Mouse (Mus musculus): ENCODE results near the gene Galp. TPM values are rescaled to one million over a fixed set of nuclear protein-coding genes. Genes with fewer than 3 reads are reported as not detected.

The Galp gene
- polyA plus RNA-seq (2012; rRNA removed): not detected in 2 replicates
- polyA plus RNA-seq (2014; fragmentation: Nextera tagmentation; extraction: Ambion mirVana): not detected in 2 replicates

GRCm38 (mm10) chr7:6196790-6197189 lies at the start of gene Galp:
TSS of gene Galp (plus strand) at chr7:6197090.
- Histone ChIP-seq H3K4me2 (replicated peaks; ENCODE audit: low read depth, low read length, severe bottlenecking) (no peak within 1 kb of the TSS), H3K36me3 (ENCODE audit: control insufficient read depth, insufficient read depth, low read length) (no peaks in the 10 kb centered on the region), H3K9ac (ENCODE audit: low read depth, low read length, severe bottlenecking) (no peak within 1 kb of the TSS), H3K27ac (replicated peaks; ENCODE audit: low read depth, low read length) (no peak within 1 kb of the TSS), H3K4me1 (ENCODE audit: control insufficient read depth, insufficient read depth, low read length) (no peaks in the 10 kb centered on the region), H3K9me3 (ENCODE audit: control insufficient read depth, low read length) (no peaks in the 10 kb centered on the region), H3K27me3 (ENCODE audit: control insufficient read depth, insufficient read depth, low read length) (no peaks in the 10 kb centered on the region), H3K4me3 (replicated peaks; ENCODE audit: low read length) (no peak within 1 kb of the TSS)
- no peak for ATAC-seq (ENCODE audit: low FRiP score, low read depth)
- 54% methylated on average over 3 of the region's 3 CpGs for WGBS
- no peak for TF ChIP-seq POLR2A (IDR thresholded peaks at IDR 0.05; ENCODE audit: borderline replicate concordance, extremely low read depth, insufficient read depth, insufficient read length)
- no peak for DNase-seq (ENCODE audit: low spot score)

- Histone ChIP-seq H3K4me3 (replicated peaks; ENCODE audit: low read length) (no peak overlapping the region), H3K27ac (replicated peaks; ENCODE audit: low read depth, low read length) (no peak overlapping the region), H3K9ac (ENCODE audit: low read depth, low read length, severe bottlenecking) (no peak overlapping the region), H3K4me1 (ENCODE audit: control insufficient read depth, insufficient read depth, low read length) (peaks cover 3% of the 10 kb centered on the region; the same call in 1 of the 2 replicates), H3K4me2 (replicated peaks; ENCODE audit: low read depth, low read length, severe bottlenecking) (no peak overlapping the region), H3K27me3 (ENCODE audit: control insufficient read depth, insufficient read depth, low read length) (no peaks in the 10 kb centered on the region), H3K36me3 (ENCODE audit: control insufficient read depth, insufficient read depth, low read length) (0 out of 2 replicates have a peak, but pooled peaks cover 3% of the 10 kb centered on the region), H3K9me3 (ENCODE audit: control insufficient read depth, low read length) (no peaks in the 10 kb centered on the region)
- DNase-seq (ENCODE audit: low spot score): no peak
- 90% methylated on average over 5 of the region's 5 CpGs for WGBS
- no peak for TF ChIP-seq POLR2A (IDR thresholded peaks at IDR 0.05; ENCODE audit: borderline replicate concordance, extremely low read depth, insufficient read depth, insufficient read length)
- ATAC-seq (ENCODE audit: low FRiP score, low read depth): no peak
These were observed 49.2 kb upstream of the Galp start for GRCm38 (mm10) chr7:6147688-6148087.

DNA sequence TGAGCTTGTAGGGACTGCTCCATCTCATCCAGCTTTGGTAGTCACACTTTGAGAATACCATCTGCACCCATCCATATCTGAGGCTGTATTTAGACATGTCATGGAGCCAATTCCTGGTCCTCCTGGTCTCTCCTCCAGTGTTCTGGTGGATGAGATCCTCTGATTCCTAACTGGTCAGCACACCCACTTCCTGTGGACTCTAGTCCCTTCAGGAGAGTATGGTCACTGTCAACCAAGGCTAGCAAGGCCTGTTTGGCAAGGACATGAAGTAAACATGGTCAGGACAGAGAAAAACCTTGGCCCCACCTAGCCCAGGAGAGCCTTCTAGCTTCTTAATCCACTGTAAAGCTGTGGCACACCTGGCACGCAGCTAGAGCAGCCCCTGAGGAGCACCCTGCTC lies 45.6 kb upstream of the Galp start:
- Histone ChIP-seq H3K4me3 (replicated peaks; ENCODE audit: low read length) (no peak overlapping the region), H3K4me1 (ENCODE audit: control insufficient read depth, insufficient read depth, low read length) (peaks cover 9% of the 10 kb centered on the region), H3K9me3 (ENCODE audit: control insufficient read depth, low read length) (no peaks in the 10 kb centered on the region), H3K36me3 (ENCODE audit: control insufficient read depth, insufficient read depth, low read length) (no peaks in the 10 kb centered on the region), H3K27me3 (ENCODE audit: control insufficient read depth, insufficient read depth, low read length) (no peaks in the 10 kb centered on the region), H3K9ac (ENCODE audit: low read depth, low read length, severe bottlenecking) (no peak overlapping the region), H3K27ac (replicated peaks; ENCODE audit: low read depth, low read length) (no peak overlapping the region), H3K4me2 (replicated peaks; ENCODE audit: low read depth, low read length, severe bottlenecking) (no peak overlapping the region)
- WGBS: 76% methylated on average over 1 of the region's 1 CpGs
- TF ChIP-seq POLR2A (IDR thresholded peaks at IDR 0.05; ENCODE audit: borderline replicate concordance, extremely low read depth, insufficient read depth, insufficient read length): no peak
- no peak for DNase-seq (ENCODE audit: low spot score)
- no peak for ATAC-seq (ENCODE audit: low FRiP score, low read depth)

- Histone ChIP-seq H3K27me3 (ENCODE audit: control insufficient read depth, insufficient read depth, low read length) (no peaks in the 10 kb centered on the region), H3K27ac (replicated peaks; ENCODE audit: low read depth, low read length) (no peak overlapping the region), H3K4me2 (replicated peaks; ENCODE audit: low read depth, low read length, severe bottlenecking) (no peak overlapping the region), H3K36me3 (ENCODE audit: control insufficient read depth, insufficient read depth, low read length) (no peaks in the 10 kb centered on the region), H3K4me1 (ENCODE audit: control insufficient read depth, insufficient read depth, low read length) (peaks cover 14% of the 10 kb centered on the region), H3K4me3 (replicated peaks; ENCODE audit: low read length) (no peak overlapping the region), H3K9me3 (ENCODE audit: control insufficient read depth, low read length) (no peaks in the 10 kb centered on the region), H3K9ac (ENCODE audit: low read depth, low read length, severe bottlenecking) (no peak overlapping the region)
- ATAC-seq (ENCODE audit: low FRiP score, low read depth) (no peak), DNase-seq (ENCODE audit: low spot score) (no peak)
- WGBS: 84% methylated on average over 3 of the region's 3 CpGs
- TF ChIP-seq POLR2A (IDR thresholded peaks at IDR 0.05; ENCODE audit: borderline replicate concordance, extremely low read depth, insufficient read depth, insufficient read length): no peak
These were observed 44.9 kb upstream of the Galp start for GRCm38 (mm10) chr7:6152036-6152435.

- no peak overlapping the region for H3K27ac ChIP-seq (replicated peaks; ENCODE audit: low read depth, low read length)
- no peak overlapping the region for H3K4me2 ChIP-seq (replicated peaks; ENCODE audit: low read depth, low read length, severe bottlenecking)
- TF ChIP-seq POLR2A (IDR thresholded peaks at IDR 0.05; ENCODE audit: borderline replicate concordance, extremely low read depth, insufficient read depth, insufficient read length): no peak
- no peaks in the 10 kb centered on the region for H3K9me3 ChIP-seq (ENCODE audit: control insufficient read depth, low read length)
- H3K4me3 ChIP-seq (replicated peaks; ENCODE audit: low read length): no peak overlapping the region
- H3K9ac ChIP-seq (ENCODE audit: low read depth, low read length, severe bottlenecking): no peak overlapping the region
- ATAC-seq (ENCODE audit: low FRiP score, low read depth): no peak
- H3K36me3 ChIP-seq (ENCODE audit: control insufficient read depth, insufficient read depth, low read length): no peaks in the 10 kb centered on the region
- H3K27me3 ChIP-seq (ENCODE audit: control insufficient read depth, insufficient read depth, low read length): no peaks in the 10 kb centered on the region
- H3K4me1 ChIP-seq (ENCODE audit: control insufficient read depth, insufficient read depth, low read length): peaks cover 11% of the 10 kb centered on the region
- 85% methylated on average over 3 of the region's 3 CpGs for WGBS
- DNase-seq (ENCODE audit: low spot score): no peak
These were observed 43.8 kb upstream of the Galp start for GRCm38 (mm10) chr7:6153131-6153530.

DNA sequence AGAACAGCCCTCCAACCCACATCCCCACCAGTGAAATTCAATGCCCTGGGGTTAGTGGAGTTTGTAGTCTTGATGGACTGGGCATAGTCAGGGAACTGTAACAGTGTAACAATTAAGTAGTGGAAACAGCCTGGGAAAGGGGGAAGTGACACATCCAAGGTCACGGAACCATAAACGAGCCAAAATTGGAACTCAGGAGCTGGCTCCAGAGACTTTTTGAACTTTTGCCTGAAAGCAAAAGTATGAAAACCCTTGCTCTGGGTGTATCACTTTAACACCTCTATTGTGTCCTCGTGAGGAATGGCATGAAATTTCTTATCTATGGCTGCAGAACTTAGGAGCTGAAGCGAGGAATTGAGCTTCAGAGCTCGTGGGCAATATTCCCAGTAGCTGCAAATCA lies 42.7 kb upstream of the Galp start:
- Histone ChIP-seq H3K36me3 (ENCODE audit: control insufficient read depth, insufficient read depth, low read length) (no peaks in the 10 kb centered on the region), H3K4me2 (replicated peaks; ENCODE audit: low read depth, low read length, severe bottlenecking) (peak overlapping the region; percentile 92), H3K9ac (ENCODE audit: low read depth, low read length, severe bottlenecking) (no peak overlapping the region), H3K9me3 (ENCODE audit: control insufficient read depth, low read length) (no peaks in the 10 kb centered on the region), H3K27ac (replicated peaks; ENCODE audit: low read depth, low read length) (no peak overlapping the region), H3K27me3 (ENCODE audit: control insufficient read depth, insufficient read depth, low read length) (no peaks in the 10 kb centered on the region), H3K4me1 (ENCODE audit: control insufficient read depth, insufficient read depth, low read length) (peaks cover 11% of the 10 kb centered on the region), H3K4me3 (replicated peaks; ENCODE audit: low read length) (peak overlapping the region; percentile 81; the same call in 1 of the 2 replicates)
- 76% methylated on average over 5 of the region's 5 CpGs for WGBS
- no peak for TF ChIP-seq POLR2A (IDR thresholded peaks at IDR 0.05; ENCODE audit: borderline replicate concordance, extremely low read depth, insufficient read depth, insufficient read length)
- ATAC-seq (ENCODE audit: low FRiP score, low read depth) (no peak), DNase-seq (ENCODE audit: low spot score) (no peak)
